Mouse (Mus musculus) myocyte (in vitro differentiated cells): Measurements from ENCODE around the gene Klra3. TPM values are rescaled to one million over a fixed set of nuclear protein-coding genes. Genes with fewer than 3 reads are reported as not detected.
"Not testable (repeated sequence)": the region's sequence is repeated elsewhere in the genome, so short reads cannot be mapped to it uniquely, and the experiment has no call there.

Source experiments
- H3K27me3 ChIP-seq: one replicate; pipeline ENCODE4 v1.6.1; 2011; ENCODE audit not compliant: control insufficient read depth, insufficient read depth, insufficient read length
- H3K36me3 ChIP-seq: one replicate; pipeline ENCODE4 v1.6.1; 2011; ENCODE audit not compliant: control insufficient read depth, insufficient read depth
- H3K4me2 ChIP-seq: one replicate; pipeline ENCODE4 v1.6.1; 2011; ENCODE audit warnings: low read depth, control low read depth
- H3K4me3 ChIP-seq: one replicate; pipeline ENCODE4 v1.5.1; 2011; ENCODE audit warnings: mild to moderate bottlenecking, control low read depth, moderate library complexity
- H3K79me2 ChIP-seq: one replicate; pipeline ENCODE4 v1.6.1; 2011; ENCODE audit not compliant: control insufficient read depth, insufficient read depth
- H3ac ChIP-seq: one replicate; pipeline ENCODE4 v1.6.1; 2011; ENCODE audit not compliant: control insufficient read depth, insufficient read length
- CEBPB ChIP-seq: IDR thresholded peaks from 2 replicates; pipeline ENCODE4 v1.6.1; 2011; ENCODE audit warnings: mild to moderate bottlenecking, moderate library complexity; ENCODE audit not compliant: poor library complexity, insufficient read depth, severe bottlenecking
- E2F4 ChIP-seq: IDR thresholded peaks from one replicate; pipeline ENCODE4 v1.6.1; 2011; ENCODE audit warnings: mild to moderate bottlenecking, control low read depth, moderate library complexity; ENCODE audit not compliant: insufficient read depth
- MAX ChIP-seq: IDR thresholded peaks from one replicate; pipeline ENCODE4 v1.6.1; 2011; ENCODE audit warnings: low read depth, mild to moderate bottlenecking, control low read depth
- MYOD1 ChIP-seq, 3 experiments: IDR thresholded peaks; one replicate each; pipeline ENCODE4 v1.6.1; 2011; ENCODE audit warnings: control low read depth in 2 of 3, low read depth in 2 of 3, mild to moderate bottlenecking in 2 of 3, moderate library complexity in 1 of 3; ENCODE audit not compliant: insufficient read length in 2 of 3, control insufficient read depth in 1 of 3
- MYOG ChIP-seq, 3 experiments: IDR thresholded peaks; one replicate each; pipeline ENCODE4 v1.6.1; 2011; ENCODE audit warnings: control low read depth in 2 of 3, low read depth in 2 of 3, mild to moderate bottlenecking in 2 of 3; ENCODE audit not compliant: insufficient read length in 2 of 3, control insufficient read depth in 1 of 3, insufficient read depth in 1 of 3
- POLR2A ChIP-seq: IDR thresholded peaks from one replicate; pipeline ENCODE4 v1.6.1; 2011; ENCODE audit warnings: low read depth, mild to moderate bottlenecking, control low read depth, moderate library complexity; ENCODE audit not compliant: insufficient read length
- POLR2AphosphoS2 ChIP-seq: IDR thresholded peaks from one replicate; pipeline ENCODE4 v1.6.1; 2011; ENCODE audit warnings: low read depth, control low read depth; ENCODE audit not compliant: insufficient read length
- REST ChIP-seq: IDR thresholded peaks from one replicate; pipeline ENCODE4 v1.6.1; 2011; ENCODE audit warnings: mild to moderate bottlenecking, control low read depth, moderate library complexity; ENCODE audit not compliant: insufficient read depth, insufficient read length
- TCF12 ChIP-seq: IDR thresholded peaks from one replicate; pipeline ENCODE4 v1.6.1; 2011; ENCODE audit warnings: mild to moderate bottlenecking, control low read depth; ENCODE audit not compliant: poor library complexity, insufficient read depth, severe bottlenecking
- TCF3 ChIP-seq: IDR thresholded peaks from one replicate; pipeline ENCODE4 v1.6.1; 2011; ENCODE audit warnings: low read depth, control low read depth; ENCODE audit not compliant: insufficient read length
- USF1 ChIP-seq: IDR thresholded peaks from one replicate; pipeline ENCODE4 v1.6.1; 2011; ENCODE audit warnings: low read depth, mild to moderate bottlenecking, control low read depth, moderate library complexity
- polyA plus RNA-seq: library from polyadenylated mRNA; unstranded; fragments of >200 nt; fragmentation: generic; extraction: Trizol; gene quantifications from one replicate; pipeline ENCODE4 v1.2.1, GENCODE M21; 2012; ENCODE audit warnings: missing spikeins

Klra3 gene
- polyA plus RNA-seq, 1 experiment: not detected

GRCm38 (mm10) chr6:130287984-130288649 is 49.3 kb downstream of the Klra3 start:
- H3K79me2 ChIP-seq: no peaks in the 10 kb centered on the region
- H3K36me3 ChIP-seq: no peaks in the 10 kb centered on the region
- no peak overlapping the region for H3K4me2 ChIP-seq
- no peak overlapping the region for H3K4me3 ChIP-seq
- no peaks in the 10 kb centered on the region for H3K27me3 ChIP-seq
- no peak overlapping the region for H3ac ChIP-seq
- no peak for TF ChIP-seq TCF3
- no peak for TF ChIP-seq MYOD1 (IDR thresholded peaks at IDR 0.05; ENCODE audit: control insufficient read depth in 1 of 3, insufficient read length in 2 of 3, low read depth in 2 of 3)
- no peak for TF ChIP-seq MAX
- TF ChIP-seq CEBPB: no peak
- TF ChIP-seq POLR2AphosphoS2: no peak
- no peak for TF ChIP-seq MYOG (IDR thresholded peaks at IDR 0.05; ENCODE audit: control insufficient read depth in 1 of 3, insufficient read depth in 1 of 3, insufficient read length in 2 of 3, low read depth in 2 of 3)
- no peak for TF ChIP-seq E2F4
- TF ChIP-seq TCF12: no peak
- no peak for TF ChIP-seq USF1
- no peak for TF ChIP-seq REST
- TF ChIP-seq POLR2A: no peak

DNA sequence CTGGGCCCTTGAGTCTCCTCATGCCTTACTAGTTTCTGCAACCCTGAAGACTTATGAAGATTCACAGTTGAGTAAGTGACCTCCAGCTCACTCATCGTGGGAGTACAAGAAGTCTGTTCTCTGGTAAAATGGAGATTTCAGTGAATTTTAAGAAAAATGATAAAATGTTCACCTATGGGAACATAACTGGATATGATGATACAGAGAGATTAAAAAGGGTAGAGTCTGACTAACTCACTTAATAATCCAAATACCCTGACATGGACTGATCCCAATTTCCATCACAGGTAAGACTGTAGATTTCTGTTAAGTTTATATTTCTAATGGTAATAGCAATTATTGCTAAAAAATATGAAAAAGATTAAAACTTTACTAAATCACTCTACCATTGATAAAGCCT is 55.5 kb downstream of the Klra3 start, which contains the start of gene Klra10:
Gene Klra10, minus strand, starts transcription at position 101 of the 400 bp plus-strand sequence.
- not testable (repeated sequence) for H3K36me3 ChIP-seq, H3K4me3 ChIP-seq, H3K4me2 ChIP-seq, H3ac ChIP-seq, H3K27me3 ChIP-seq, H3K79me2 ChIP-seq

Other genes with a start within 250 kb of the Klra3 start
- gene Klra8, start 207.7 kb downstream of the Klra3 start, polyA plus RNA-seq: not detected
- not detected for gene Klra9, start 144.5 kb downstream of the Klra3 start, polyA plus RNA-seq
- not detected for gene Klra7, start 104.3 kb downstream of the Klra3 start, polyA plus RNA-seq
- not detected for gene Klra10, start 55.6 kb downstream of the Klra3 start, polyA plus RNA-seq
- gene Klra1, start 49.3 kb upstream of the Klra3 start, polyA plus RNA-seq: not detected